Mouse (Mus musculus): ENCODE measurements at regions not wholly inside any gene's neighbourhood (a gene's known extent, or its start where the extent isn't known, plus 50 kb on each side); places are given as distances from the start of the nearest gene placed in this dataset.

DNA sequence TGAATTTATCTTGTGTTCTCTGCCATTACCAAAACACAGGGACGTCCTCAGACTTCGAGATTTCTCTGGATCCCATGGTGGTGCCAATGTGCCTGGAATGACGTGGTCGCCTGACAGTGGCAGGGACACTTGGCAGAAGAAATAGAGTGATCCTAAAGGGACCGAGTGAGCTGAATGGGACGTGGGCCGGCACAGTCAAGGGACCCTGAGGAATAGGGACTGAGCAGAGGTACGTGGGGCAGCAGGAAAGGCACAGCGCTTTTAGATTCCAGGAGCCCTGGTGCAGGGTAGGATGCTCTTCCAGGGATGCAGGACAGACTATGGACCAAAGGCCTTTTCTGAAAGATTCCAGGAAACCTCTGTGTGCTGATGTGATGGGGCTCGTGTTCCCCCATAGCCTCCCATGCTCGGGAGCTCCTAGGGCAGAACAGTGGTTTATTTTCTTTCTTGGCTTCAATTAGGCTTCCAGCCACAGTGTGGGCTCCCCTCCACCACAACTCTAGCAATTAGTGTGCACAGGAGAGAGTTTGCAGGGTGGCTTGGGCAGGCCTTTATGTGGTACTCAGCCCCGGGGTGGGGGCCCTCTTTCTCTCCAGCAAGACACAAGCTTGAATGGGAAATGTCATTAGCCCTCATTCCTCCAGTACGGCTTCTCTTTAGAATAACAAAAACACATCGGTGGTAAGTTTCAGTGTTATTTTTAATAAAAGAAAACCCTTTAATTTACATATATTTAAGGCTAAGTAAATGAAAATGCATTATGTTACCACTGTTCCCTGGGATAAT lies 143.0 kb upstream of the A230072I06Rik start:
- in situ Hi-C loops (cut with MboI, MseI) = no loop called here

DNA sequence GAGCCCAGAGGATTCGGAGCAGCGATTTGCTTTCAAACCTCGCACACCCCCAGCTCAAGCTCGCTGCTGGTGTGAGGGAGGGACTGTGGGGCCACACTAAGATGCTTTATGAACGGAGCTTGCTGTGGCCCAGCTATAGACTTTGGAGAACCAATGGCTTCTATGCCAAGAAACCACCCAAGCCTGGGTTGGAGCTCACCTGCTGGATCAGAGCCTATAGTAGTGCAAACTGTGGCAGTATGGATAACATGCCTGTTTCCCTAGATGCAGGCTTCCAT lies 142.5 kb upstream of the A230072I06Rik start:
- in situ Hi-C loops (cut with MboI, MseI) = no loop called here

DNA sequence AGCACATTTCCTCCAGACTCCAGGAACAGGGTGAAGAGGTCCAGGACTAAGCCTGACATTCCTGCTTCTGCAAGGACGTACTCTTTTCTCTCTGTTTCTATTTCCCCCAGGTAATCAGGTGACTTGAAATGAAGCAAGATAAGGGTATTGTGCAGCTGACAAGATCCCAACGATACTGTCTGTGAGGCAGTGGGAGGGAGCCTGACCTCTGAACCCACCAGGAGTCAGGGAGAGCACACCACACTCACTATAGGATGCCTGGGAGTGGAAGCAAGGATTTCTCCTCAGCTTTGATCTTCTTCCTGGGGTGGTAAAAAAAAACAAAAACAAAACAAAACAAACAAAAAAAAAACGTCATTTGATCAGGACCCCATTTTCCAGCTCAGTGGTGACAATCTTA lies 141.1 kb upstream of the A230072I06Rik start:
- in situ Hi-C loops (cut with MboI, MseI) = no loop called here

DNA sequence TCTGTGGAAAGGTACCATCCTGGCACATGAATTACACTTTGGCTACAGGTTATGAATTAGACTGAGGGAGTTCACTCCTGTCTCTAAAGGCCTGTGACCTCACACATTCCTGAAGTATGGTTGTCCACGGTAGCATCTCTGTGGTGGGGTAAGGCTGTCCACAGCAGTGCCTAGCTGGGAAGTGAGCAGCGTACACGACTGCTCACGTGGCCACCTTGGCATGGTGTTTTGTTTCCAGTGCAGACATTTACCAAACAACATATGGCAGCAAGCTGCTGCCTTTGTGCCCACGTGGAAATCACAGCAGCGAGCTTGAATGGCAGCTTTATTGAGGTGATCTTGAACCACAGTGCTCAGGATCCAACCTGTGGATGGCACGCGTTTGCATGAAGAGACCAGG lies 140.7 kb upstream of the A230072I06Rik start:
- in situ Hi-C loops (cut with MboI, MseI) = no loop called here

DNA sequence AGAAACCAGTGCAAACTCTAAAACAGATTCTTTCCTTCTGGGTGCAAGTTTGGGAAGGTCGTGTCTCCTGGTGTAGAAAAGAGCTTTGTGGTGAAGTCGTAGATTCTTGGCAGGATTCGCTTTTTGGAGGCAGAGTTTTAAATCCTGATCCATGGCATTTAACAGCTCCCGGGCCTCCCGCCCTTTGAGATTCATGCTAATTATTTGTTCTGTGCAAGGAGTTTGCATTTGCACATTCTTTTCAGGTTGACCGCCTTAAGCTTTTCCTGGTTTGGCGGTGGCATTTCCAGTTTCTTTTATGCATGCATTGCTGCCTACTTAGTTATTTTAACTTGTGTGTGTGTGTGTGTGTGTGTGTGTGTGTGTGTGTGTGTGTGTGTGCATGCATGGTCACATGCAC lies 126.9 kb upstream of the A230072I06Rik start:
- in situ Hi-C loops (cut with MboI, MseI) = no loop called here

DNA sequence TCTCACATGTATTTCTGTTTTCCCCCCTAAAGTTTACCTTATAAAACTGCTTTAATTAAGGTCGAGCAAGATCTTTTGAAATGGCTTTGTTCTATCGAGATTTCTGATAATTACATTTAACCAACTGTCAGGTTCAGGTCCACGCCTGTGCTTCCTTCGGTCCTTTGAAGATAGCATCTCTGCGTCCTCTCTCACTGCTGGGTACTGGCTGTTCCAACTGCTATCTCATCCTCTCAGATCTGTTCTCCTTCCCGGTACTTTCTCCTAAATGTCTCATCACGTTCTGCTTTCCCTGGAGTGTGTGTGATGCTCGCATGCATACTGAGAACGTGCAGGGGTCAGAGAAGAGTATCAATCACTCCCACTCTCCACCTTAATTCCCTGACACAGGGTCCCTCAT lies 125.8 kb upstream of the A230072I06Rik start:
- in situ Hi-C loops (cut with MboI, MseI) = no loop called here

DNA sequence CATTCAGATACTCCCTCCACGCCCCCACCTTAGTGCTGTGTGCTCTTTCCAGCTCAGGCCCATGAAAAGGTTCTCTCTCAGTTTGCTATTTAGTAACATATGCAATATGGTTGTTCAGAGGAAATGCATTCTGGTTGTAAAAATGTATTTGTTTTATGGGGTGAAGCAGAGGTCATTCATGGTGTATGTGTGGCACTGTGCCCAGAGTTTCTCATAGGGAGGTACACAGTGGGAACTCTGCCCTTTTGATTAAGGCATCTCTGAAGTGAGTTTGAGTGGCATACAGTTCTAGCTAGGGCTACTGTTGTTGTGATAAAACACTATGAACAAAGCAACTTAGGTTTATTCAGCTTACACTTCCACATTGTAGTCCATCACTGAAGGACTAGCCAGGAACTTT lies 121.7 kb upstream of the A230072I06Rik start:
- in situ Hi-C loops (cut with MboI, MseI) = no loop called here

DNA sequence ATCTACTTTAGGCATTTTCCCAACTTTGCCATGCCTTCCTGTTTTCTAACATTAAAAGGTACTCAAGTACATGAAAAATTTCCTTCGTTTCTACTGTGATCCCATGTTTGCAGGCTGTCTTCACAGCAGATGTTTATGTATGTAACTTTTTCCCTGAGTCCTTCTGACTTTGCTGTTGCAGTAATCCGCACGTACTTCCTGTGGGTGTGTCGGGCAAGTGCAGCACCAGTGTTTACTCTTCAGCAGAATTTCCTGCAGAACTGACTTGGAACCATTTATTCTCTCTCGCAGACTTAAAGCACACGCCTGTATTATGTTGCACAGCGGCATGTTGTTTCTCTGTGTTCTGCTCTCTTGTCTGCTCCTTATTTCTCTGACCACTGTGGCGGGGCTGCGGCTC lies 120.4 kb upstream of the A230072I06Rik start:
- in situ Hi-C loops (cut with MboI, MseI) = no loop called here

DNA sequence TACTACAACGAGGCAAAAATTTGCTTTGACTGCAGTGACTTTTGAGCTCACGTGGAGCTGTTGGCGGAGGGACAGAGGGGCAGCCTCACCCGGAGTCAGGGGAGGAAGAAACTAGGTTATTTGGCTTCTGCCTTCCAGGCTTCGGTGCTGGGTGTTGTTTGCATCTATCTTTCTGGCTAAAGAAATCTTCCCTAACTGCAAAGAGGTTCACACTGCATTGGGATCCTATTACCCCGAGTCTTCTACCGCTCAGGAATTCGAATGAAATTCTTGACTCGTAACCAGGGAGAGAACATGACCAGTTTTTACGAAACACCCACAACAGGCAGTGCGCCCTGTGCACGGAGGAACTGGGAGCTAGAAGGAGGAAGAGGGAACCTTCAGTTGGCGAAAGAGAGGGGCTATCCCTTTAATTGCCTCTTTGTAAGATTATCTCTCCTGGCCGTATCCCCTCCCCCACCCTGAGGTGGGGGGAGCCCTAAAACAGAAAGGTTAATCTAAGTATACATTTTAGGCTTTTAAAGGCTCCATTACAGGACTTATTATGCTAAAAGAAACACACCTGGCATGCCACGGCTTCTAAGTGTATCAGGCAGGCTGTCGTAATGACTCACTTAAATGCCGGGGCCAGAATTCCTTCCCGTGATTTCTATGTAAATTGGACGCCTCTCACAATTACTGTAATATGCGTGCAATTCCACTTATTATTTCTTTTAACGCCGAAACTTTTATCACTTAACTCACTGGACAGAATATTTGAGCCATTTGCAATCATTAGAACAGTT lies 115.5 kb upstream of the A230072I06Rik start:
- in situ Hi-C loops (cut with MboI, MseI) = no loop called here

DNA sequence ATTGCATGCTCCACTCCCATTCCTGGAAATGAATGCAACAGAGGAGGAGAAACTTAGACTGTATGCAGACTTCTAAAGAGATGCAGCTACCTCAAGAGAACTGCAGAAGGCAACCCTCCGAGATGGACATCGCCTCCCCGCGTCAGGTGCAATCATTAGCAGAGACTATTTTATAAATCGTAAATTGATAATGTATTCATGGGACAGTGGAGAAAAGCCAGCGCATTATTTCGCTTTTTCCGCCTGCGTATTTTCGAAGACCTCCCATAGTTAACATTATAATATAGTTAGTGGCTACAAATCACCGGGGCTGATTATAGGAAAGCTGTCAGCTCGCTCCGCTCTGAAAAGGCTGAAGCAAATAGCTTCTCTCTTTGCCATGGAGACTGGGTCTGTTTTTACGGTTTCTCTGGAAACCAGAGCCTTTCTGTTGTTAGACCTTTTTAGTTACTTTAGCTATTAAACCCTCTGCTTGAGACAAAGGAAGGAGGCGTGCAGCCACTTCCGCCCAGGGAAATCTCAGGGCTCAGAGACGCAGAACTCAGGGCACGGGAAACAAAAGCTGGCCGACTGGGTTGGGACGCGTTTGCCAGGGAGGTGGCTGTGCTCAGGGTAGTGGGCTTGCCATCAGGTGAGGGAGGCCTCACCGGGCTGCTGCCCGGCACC lies 113.0 kb upstream of the A230072I06Rik start:
- in situ Hi-C loops (cut with MboI, MseI) = no loop called here

DNA sequence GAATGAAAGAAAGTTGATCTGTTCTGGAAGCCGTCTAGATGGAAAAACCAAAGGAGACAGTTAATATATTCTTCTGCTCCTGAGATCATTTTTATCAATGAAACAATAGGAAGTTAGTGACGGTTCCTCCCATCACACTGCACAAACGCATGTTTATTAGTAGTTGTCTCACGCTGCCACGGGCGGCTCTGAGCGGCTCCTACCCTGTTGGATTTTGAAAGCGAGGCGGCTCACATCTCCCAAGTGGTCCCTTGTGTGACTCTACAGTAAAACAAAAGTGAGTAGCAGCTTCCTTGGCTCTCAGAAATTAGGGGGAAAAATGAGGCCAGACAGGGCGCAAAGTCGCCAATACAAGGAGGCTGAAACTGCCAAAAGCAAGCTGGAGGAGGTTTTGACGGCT lies 106.8 kb upstream of the A230072I06Rik start:
- in situ Hi-C loops (cut with MboI, MseI) = no loop called here

DNA sequence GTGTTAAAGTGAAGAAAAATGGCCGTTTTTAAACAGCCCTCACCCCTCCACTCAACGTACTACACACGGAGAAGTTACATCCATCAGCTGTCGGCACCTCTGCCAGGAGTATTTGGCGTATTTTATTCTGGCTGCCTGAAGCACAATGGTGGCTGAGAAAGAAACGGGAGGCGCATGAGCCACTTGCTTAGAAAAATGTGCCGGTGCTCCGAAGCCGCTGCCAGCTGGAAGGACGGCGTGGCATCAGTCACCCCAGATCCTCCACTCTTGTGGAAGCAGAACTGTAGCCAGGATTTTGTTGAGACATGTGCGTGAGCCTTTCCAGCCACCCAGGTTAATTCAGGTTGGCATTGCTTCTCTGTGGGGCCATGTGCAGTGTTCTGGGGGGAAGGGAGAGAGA lies 103.1 kb upstream of the A230072I06Rik start:
- in situ Hi-C loops (cut with MboI, MseI) = no loop called here

DNA sequence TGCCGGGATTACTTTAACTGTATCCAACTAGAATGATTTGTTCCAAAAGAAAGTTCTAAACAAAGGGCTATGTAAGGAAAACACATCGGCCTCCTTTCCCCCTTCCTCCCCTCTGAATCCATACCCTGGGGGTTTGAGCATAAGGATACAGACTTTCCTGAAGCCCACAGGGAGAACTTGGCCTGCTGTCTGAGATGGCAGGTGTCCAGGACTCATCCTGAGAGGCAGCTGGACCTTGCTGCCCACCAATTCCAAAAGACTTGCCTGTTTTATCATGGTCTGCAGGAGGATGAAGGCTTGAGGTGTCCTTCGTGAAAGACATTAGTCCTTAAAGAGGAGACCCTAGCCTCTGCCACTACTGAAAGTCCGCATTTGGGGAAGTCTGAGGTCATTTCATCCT lies 94.0 kb upstream of the A230072I06Rik start:
- in situ Hi-C loops (cut with MboI, MseI) = no loop called here

DNA sequence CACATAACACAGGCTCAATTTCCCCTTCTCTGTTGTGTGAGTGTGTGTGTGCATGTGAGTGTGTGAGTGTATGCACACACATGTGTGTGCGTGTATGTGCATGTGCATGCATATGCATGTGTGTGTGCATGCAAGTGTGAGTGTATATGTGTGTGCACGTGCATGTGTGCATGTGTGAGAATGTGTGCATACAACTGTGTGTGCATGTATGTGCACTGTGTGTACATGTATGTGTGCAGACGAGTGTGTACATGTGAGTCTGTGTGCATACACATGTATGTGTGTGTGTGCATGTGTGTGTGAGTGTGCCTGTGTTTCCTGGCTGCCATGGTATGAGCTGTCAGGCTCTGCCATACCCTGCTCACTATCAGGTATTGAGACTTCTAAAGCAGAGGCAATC lies 91.3 kb upstream of the A230072I06Rik start:
- in situ Hi-C loops (cut with MboI, MseI) = no loop called here

DNA sequence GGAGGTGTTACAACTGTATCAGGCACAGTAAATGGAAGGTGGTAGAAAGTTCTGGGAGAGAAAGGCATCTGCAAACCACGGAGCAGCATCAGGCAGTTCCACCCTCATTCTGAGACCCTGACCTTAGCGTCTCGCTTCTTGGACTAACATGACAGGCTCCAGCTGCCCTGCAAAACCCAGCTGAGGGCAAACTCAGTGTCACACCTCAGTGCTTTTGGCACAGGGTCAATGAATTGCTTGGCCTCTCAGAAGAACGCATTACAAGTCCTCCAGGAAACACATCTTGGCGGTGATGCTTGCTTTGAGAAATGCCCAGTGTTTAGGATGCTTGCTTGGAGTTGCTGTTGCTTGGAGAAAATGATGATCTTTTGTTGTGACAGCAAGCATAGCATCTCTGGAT lies 90.2 kb upstream of the A230072I06Rik start:
- in situ Hi-C loops (cut with MboI, MseI) = no loop called here

DNA sequence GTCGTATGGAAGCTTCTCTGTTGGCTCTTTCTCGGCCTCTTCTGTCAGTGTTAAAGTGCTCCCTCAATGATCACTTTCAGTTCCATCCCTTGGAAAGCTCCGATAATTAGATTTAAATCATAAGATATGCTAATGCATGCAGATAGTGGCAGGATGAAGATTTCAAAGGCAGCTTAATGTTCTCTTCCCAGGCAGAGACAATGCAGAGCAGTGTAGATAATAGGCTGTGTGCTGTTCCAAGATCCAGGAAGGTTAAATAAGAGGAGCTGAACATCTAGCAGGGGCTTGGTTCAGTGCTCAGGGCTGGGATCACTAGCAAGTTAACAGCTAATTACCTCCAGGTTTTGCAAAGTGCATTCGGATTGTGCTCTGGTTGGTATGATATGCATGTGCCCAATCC lies 89.7 kb upstream of the A230072I06Rik start:
- in situ Hi-C loops (cut with MboI, MseI) = no loop called here

DNA sequence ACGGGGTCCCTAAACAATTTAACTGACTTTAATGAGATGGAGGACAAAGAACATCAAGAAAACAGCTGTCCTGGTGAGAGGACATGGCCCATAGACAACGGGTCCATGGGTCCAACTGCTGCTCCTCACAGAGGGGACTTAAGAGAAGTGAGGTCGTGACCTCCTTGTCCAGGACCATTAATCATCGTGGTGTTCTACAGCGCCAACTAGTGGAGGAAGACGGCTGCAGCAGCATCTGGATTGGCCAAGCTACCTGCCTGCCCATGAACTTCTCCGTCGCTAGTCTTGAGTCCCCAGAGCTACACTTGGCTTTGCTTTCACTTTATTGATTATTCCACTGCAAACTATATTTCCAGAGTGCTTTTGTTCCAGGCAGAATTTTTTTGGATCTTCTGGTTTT lies 86.6 kb upstream of the A230072I06Rik start:
- in situ Hi-C loops (cut with MboI, MseI) = no loop called here

DNA sequence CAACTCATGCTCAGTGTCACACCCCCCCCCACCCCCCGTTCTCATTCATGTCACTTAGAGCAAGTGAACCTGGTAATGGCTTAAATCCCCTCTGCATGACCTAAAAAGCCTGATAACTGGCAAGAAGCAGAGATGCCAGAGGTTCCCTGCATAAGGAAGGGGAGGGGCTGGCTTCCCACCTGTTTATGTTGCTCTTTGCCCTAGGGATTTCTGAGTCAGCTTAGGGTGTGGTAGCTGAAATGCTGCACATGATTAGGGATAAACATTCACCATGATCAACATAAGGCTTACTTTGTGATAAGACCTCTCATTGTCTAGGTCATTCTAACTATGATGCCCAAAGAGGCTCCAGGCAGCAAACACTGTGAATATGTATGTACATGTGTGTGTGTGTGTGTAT lies 72.7 kb upstream of the A230072I06Rik start:
- in situ Hi-C loops (cut with MboI, MseI) = no loop called here

DNA sequence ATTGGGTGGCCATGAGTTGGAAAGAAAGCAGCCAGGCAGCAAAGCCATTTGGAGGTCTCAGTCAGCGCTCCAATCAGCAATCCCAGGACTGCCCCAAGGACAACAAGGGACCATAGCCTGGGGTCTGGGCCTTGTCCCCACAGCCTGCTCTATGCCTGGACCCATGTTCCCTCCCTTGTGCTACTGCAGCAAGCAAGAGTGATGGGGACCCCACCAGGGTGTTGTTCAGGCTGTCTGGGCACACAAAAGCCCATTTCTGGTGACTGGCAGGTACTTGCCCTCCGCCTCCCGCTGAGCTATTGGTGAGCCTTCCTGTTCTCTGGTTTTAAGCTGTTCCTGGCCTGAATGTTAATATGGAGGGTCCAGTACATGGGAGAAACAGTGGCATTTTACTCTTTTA lies 71.2 kb upstream of the A230072I06Rik start:
- in situ Hi-C loops (cut with MboI, MseI) = no loop called here

DNA sequence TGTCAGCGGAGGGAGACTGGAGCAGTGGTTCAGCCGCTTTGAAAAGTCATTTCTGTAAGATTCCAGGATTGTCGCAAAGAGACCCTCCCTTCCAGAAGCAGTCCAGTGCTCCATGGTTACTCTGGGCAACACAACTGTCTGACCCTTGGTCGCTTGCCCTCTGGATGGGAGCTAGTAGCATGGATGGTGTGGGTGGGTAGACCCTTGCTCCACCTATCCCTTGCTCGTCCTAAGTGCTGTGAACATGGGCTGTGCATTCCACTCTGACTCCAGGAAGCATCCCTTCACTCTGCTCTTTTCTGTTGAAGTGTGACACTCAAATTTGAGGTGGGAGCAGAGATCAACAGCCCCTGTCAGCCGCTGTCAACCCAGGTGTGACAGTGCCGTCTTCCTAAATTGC lies 64.8 kb upstream of the A230072I06Rik start:
- in situ Hi-C loops (cut with MboI, MseI) = no loop called here

DNA sequence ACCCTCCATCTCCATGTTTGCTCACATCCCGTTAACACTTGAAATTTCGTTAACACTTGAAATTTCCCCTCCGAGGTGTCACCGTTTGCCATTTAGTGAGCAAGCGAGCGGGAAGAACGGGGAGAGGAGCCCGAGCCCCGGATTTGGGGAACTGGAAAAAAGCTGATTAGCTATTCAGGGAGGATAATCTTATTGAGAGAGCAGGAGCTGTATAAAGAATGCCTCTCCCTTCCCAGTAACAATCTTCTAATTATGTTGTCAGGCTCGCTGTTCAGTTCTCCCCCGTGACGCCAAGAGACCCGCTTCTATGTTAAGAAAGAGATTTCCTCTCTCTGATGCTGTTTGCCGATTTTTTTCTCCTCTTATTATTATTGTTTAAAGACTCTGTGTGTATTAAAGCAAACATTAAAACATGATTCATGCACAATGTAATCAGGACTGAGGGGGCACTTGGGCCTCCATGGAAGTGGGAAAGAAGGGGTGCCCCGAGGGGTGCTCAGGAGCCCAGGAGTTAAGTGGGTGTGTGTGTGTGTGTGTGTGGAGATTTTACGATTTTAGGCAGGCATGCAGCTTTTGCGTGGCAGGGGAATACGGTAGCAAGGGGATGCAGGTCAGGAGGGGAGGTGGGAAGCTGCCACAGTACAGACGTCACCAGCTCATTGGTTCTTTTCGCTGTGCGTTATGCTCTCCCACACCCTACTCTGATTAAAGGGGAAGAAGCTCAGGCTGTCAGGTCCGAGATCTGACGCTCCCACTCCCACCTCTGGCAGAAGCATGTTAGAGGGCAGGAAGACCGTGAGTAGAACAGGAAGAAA lies 64.2 kb upstream of the A230072I06Rik start:
- in situ Hi-C loops (cut with MboI, MseI) = no loop called here

DNA sequence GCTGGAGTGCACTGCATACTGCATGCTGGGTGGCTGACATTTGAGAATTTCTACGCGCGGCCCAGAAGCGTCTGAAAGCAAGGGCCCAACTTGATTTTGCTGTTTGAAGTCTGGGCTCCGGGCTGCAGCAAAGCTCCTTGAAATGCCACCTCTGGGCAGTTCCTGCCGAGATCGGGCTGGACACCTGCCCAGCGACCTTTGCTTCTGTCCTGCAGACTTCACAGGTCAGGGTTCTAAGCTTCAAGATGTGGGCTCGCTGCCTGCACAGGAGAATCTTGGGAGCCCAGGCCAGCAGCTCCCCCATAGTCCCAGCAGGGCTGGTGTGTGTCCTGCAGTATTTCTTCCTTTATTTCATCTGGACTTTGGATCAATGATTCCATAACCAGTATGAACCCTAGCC lies 57.1 kb upstream of the A230072I06Rik start:
- in situ Hi-C loops (cut with MboI, MseI) = no loop called here
